Mouse (Mus musculus): ENCODE measurements at regions not wholly inside any gene's neighbourhood (a gene's known extent, or its start where the extent isn't known, plus 50 kb on each side); places are given as distances from the start of the nearest gene placed in this dataset.

DNA sequence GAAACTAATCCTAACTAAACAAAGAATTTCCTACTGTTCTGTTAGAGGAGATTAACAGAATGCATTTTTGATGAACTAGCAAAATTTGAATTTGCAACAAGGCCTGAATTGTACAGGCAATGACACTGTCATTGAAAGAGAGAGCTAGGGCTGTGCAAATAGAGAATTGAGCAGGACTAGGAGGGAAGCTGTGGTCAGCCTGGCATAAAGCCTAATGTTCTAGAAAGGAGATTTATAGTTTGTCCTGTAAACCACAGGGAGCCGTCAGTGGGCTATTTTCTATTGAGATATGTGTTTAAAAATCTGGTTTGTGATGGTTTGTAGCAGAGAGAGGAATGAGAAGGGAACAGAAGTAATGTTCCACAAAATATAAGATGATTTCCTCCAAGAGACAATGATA is 317.9 kb downstream of the Aldoart1 start:
- WGBS = 34% methylated on average over 1 of the region's 1 CpGs
- no peak overlapping the region for H3K9ac ChIP-seq (replicated peaks; ENCODE audit: low read depth)
- DNase-seq (ENCODE audit: low spot score) (no peak), ATAC-seq (no peak)
- no peaks in the 10 kb centered on the region for H3K36me3 ChIP-seq (ENCODE audit: insufficient read depth, low read length)
- no peak overlapping the region for H3K27ac ChIP-seq (ENCODE audit: low read length)
- H3K27me3 ChIP-seq (replicated peaks; ENCODE audit: insufficient read depth, low read length) = no peaks in the 10 kb centered on the region
- TF ChIP-seq EP300 (IDR thresholded peaks at IDR 0.05) (no peak), CTCF (IDR thresholded peaks at IDR 0.05) (no peak)
- no peaks in the 10 kb centered on the region for H3K4me1 ChIP-seq (ENCODE audit: insufficient read depth, low read depth, low read length)
- H3K4me2 ChIP-seq (replicated peaks; ENCODE audit: low read depth, low read length) = no peak overlapping the region
- H3K9me3 ChIP-seq (ENCODE audit: low read length) = no peaks in the 10 kb centered on the region
- H3K4me3 ChIP-seq (ENCODE audit: low read depth, low read length) = no peak overlapping the region

DNA sequence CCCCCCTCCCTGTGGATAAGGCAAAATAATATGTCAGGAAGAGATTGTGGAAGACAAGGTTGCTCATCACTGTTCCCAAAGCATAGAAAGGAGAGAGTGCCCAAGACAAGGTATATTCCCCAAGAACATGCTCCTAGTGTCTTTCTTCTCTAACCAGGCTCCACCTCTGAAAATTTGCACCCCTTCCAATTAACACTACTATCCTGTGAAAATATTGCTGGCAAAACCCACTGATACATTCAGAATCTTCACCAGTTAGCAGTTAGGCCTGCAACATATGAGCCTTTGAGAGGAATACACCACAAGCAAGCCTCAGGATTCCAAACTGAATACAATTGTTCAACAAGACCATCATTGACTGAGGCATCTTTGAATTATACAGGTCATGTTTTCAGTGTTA is 323.9 kb upstream of the Tle1 start:
- DNase-seq (ENCODE audit: low spot score) (no peak), ATAC-seq (no peak)
- no peak overlapping the region for H3K27ac ChIP-seq (ENCODE audit: low read length)
- H3K27me3 ChIP-seq (replicated peaks; ENCODE audit: insufficient read depth, low read length) = no peaks in the 10 kb centered on the region
- no peak overlapping the region for H3K4me3 ChIP-seq (ENCODE audit: low read depth, low read length)
- H3K4me1 ChIP-seq (ENCODE audit: insufficient read depth, low read depth, low read length) = no peaks in the 10 kb centered on the region
- no peaks in the 10 kb centered on the region for H3K9me3 ChIP-seq (ENCODE audit: low read length)
- no peak overlapping the region for H3K9ac ChIP-seq (replicated peaks; ENCODE audit: low read depth)
- no peak overlapping the region for H3K4me2 ChIP-seq (replicated peaks; ENCODE audit: low read depth, low read length)
- TF ChIP-seq CTCF (IDR thresholded peaks at IDR 0.05) (no peak), EP300 (IDR thresholded peaks at IDR 0.05) (no peak)
- H3K36me3 ChIP-seq (ENCODE audit: insufficient read depth, low read length) = no peaks in the 10 kb centered on the region

DNA sequence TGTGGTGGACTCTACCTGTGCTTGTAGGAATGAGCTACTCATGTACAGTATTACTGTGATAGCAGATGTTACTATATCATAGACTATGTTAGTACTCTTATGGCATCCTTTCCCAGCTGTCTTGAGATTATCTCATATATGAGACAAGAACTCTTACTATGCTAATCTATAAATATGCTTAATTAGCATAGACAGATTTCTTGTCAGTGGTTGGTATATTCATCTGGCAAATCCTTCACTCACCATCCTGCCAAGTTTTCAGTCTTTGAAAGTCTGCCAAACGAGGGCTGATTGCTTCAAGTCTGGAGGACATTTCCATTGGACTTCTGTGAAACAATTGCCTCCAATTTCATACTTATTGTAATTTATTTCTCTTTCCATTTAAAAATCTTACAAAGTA is 323.4 kb upstream of the Tle1 start:
- 38% methylated on average over 1 of the region's 1 CpGs for WGBS
- DNase-seq (ENCODE audit: low spot score) (no peak), ATAC-seq (no peak)
- TF ChIP-seq CTCF (IDR thresholded peaks at IDR 0.05) = no peak
- no peak for TF ChIP-seq EP300 (IDR thresholded peaks at IDR 0.05)
- no peaks in the 10 kb centered on the region for H3K9me3 ChIP-seq (ENCODE audit: low read length)
- H3K9ac ChIP-seq (replicated peaks; ENCODE audit: low read depth) = no peak overlapping the region
- no peaks in the 10 kb centered on the region for H3K27me3 ChIP-seq (replicated peaks; ENCODE audit: insufficient read depth, low read length)
- no peaks in the 10 kb centered on the region for H3K4me1 ChIP-seq (ENCODE audit: insufficient read depth, low read depth, low read length)
- H3K4me2 ChIP-seq (replicated peaks; ENCODE audit: low read depth, low read length) = no peak overlapping the region
- no peak overlapping the region for H3K27ac ChIP-seq (ENCODE audit: low read length)
- H3K4me3 ChIP-seq (ENCODE audit: low read depth, low read length) = no peak overlapping the region
- no peaks in the 10 kb centered on the region for H3K36me3 ChIP-seq (ENCODE audit: insufficient read depth, low read length)

DNA sequence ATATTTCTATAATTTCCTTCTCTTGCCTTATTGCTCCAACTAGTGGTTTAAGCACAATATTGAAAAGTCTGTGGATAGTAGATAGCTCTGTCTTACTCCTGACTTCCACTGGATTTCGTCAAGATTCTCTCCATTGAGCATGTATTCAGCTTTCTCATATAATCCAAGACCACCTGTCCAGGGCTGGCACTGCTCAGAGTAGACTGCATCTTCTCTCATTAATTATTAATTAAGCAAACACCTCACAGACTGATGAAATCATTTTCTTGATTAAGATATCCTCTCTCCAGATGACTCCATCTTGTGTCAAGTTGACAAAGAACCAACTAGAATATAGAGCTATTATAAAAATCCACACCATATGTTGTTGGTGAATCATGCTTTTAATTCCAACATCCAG is 310.5 kb upstream of the Tle1 start:
- Histone ChIP-seq H3K4me3 (ENCODE audit: low read depth, low read length) (no peak overlapping the region), H3K27me3 (replicated peaks; ENCODE audit: insufficient read depth, low read length) (no peaks in the 10 kb centered on the region), H3K27ac (ENCODE audit: low read length) (no peak overlapping the region), H3K4me1 (ENCODE audit: insufficient read depth, low read depth, low read length) (no peaks in the 10 kb centered on the region), H3K9ac (replicated peaks; ENCODE audit: low read depth) (no peak overlapping the region), H3K9me3 (ENCODE audit: low read length) (no peaks in the 10 kb centered on the region), H3K36me3 (ENCODE audit: insufficient read depth, low read length) (no peaks in the 10 kb centered on the region), H3K4me2 (replicated peaks; ENCODE audit: low read depth, low read length) (no peak overlapping the region)
- no peak for ATAC-seq
- WGBS = 61% methylated on average over 1 of the region's 1 CpGs
- TF ChIP-seq EP300 (IDR thresholded peaks at IDR 0.05) (no peak), CTCF (IDR thresholded peaks at IDR 0.05) (no peak)
- DNase-seq (ENCODE audit: low spot score) = no peak

DNA sequence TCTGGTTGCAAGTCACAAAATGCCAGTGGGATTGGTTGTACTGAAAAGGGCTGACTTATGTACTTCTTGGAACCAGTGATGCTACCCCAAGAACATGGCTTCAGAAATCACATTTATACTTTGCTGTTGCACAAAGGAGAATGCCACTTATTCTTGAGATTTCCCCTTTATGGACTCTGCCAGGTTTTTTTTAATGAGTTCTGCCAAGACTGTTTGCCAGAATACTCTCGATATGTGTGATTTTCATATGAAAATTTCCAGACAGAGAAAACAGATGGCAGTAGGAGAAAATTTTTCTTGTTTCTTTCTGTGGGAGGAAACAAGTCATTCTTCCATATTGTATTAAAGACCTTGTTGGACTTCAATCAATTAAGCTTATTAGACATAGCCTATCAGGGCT is 281.0 kb upstream of the Tle1 start:
- Histone ChIP-seq H3K4me1 (ENCODE audit: insufficient read depth, low read depth, low read length) (no peaks in the 10 kb centered on the region), H3K9me3 (ENCODE audit: low read length) (no peaks in the 10 kb centered on the region), H3K4me3 (ENCODE audit: low read depth, low read length) (no peak overlapping the region), H3K9ac (replicated peaks; ENCODE audit: low read depth) (no peak overlapping the region), H3K27ac (ENCODE audit: low read length) (no peak overlapping the region), H3K4me2 (replicated peaks; ENCODE audit: low read depth, low read length) (no peak overlapping the region), H3K27me3 (replicated peaks; ENCODE audit: insufficient read depth, low read length) (no peaks in the 10 kb centered on the region), H3K36me3 (ENCODE audit: insufficient read depth, low read length) (no peaks in the 10 kb centered on the region)
- 74% methylated on average over 1 of the region's 1 CpGs for WGBS
- no peak for ATAC-seq
- no peak for DNase-seq (ENCODE audit: low spot score)
- TF ChIP-seq CTCF (IDR thresholded peaks at IDR 0.05) (no peak), EP300 (IDR thresholded peaks at IDR 0.05) (no peak)

DNA sequence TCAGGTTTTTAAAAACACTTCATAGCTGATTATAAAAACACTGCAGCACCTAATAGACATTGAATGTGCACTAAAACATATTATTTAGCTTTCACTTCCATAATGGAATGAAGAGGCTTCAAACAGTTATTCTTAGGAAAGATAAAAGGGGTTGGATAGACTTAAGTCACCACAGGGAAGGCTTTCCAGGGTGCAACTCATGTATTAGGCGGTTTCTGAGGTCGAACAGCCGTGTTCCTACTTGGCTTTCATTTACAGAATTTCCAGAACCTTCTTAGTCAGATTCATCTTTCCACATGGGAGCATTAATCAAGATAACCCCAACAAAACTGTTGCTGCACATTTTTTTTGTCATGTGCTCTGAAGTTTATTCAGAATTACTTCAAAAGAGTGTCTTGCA is 279.8 kb upstream of the Tle1 start:
- Histone ChIP-seq H3K9ac (replicated peaks; ENCODE audit: low read depth) (no peak overlapping the region), H3K4me3 (ENCODE audit: low read depth, low read length) (no peak overlapping the region), H3K27me3 (replicated peaks; ENCODE audit: insufficient read depth, low read length) (no peaks in the 10 kb centered on the region), H3K9me3 (ENCODE audit: low read length) (no peaks in the 10 kb centered on the region), H3K4me1 (ENCODE audit: insufficient read depth, low read depth, low read length) (no peaks in the 10 kb centered on the region), H3K36me3 (ENCODE audit: insufficient read depth, low read length) (no peaks in the 10 kb centered on the region), H3K27ac (ENCODE audit: low read length) (no peak overlapping the region), H3K4me2 (replicated peaks; ENCODE audit: low read depth, low read length) (no peak overlapping the region)
- WGBS = 46% methylated on average over 3 of the region's 3 CpGs
- ATAC-seq = no peak
- TF ChIP-seq CTCF (IDR thresholded peaks at IDR 0.05) = no peak
- TF ChIP-seq EP300 (IDR thresholded peaks at IDR 0.05) = no peak
- DNase-seq (ENCODE audit: low spot score) = peak; percentile 7

DNA sequence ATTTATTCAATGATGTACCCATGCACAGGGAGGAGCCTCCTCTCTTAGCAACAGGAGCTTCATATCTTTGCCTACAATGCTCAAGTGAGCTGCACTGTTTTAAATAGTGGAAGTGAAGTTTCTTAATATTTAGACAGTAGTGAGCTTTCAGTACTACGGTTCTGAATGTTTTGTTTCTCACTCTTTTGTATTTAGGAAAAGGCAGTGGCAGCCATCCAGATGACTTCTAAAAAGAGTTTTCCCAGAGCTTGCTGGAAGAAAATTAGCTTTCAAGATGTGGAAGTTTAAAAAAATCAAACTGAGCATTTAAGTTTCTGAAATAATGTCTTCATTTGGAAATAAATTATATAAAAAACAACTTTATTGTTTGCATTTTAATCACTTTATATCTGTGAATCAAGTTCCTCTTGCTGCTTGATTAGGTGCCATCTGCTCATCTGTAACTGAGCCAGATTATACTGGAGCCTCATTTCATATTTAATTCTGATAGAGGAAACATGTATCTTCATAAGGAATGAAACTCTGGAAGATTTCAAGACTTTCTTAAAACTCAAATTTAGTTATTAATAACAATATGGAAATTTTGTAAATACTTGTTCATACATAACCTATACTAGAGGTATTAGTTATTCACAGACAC is 268.6 kb upstream of the Tle1 start:
- H3K4me3 ChIP-seq (ENCODE audit: low read depth, low read length) = no peak overlapping the region
- TF ChIP-seq CTCF (IDR thresholded peaks at IDR 0.05) = no peak
- no peaks in the 10 kb centered on the region for H3K36me3 ChIP-seq (ENCODE audit: insufficient read depth, low read length)
- DNase-seq (ENCODE audit: low spot score) (peak; percentile 8), ATAC-seq (no peak)
- no peak overlapping the region for H3K4me2 ChIP-seq (replicated peaks; ENCODE audit: low read depth, low read length)
- no peak overlapping the region for H3K9ac ChIP-seq (replicated peaks; ENCODE audit: low read depth)
- WGBS = 42% methylated on average over 1 of the region's 1 CpGs
- no peak overlapping the region for H3K27ac ChIP-seq (ENCODE audit: low read length)
- no peaks in the 10 kb centered on the region for H3K27me3 ChIP-seq (replicated peaks; ENCODE audit: insufficient read depth, low read length)
- no peaks in the 10 kb centered on the region for H3K9me3 ChIP-seq (ENCODE audit: low read length)
- H3K4me1 ChIP-seq (ENCODE audit: insufficient read depth, low read depth, low read length) = no peaks in the 10 kb centered on the region

Measured in lung, postnatal 0 days (tissue).